Mouse (Mus musculus) kidney, embryonic 16.5 days (tissue): ENCODE measurements around the gene Supt5. TPM values are rescaled to one million over a fixed set of nuclear protein-coding genes. Genes with fewer than 3 reads are reported as not detected.

Source experiments
- ATAC-seq: fragments of 200-750 bp; cut with Nextera tagmentation; 2 replicates; pipeline ENCODE4 v1.8.0; 2017; ENCODE audit warnings: moderate TSS enrichment; ENCODE audit not compliant: low FRiP score, low TSS enrichment
- H3K27ac ChIP-seq: fragments of 300-500 bp; sonication (generic); 2 replicates; pipeline ENCODE4 v1.5.1; 2014; ENCODE audit warnings: low read length
- H3K27me3 ChIP-seq: fragments of 300-500 bp; sonication (generic); 2 replicates; pipeline ENCODE4 v1.6.1; 2014; ENCODE audit warnings: low read length, control low read depth, mixed read lengths; ENCODE audit not compliant: insufficient read depth
- H3K36me3 ChIP-seq: fragments of 300-500 bp; sonication (generic); 2 replicates; pipeline ENCODE4 v1.6.1; 2014; ENCODE audit warnings: low read length, control low read depth, mixed read lengths; ENCODE audit not compliant: insufficient read depth
- H3K4me1 ChIP-seq: fragments of 300-500 bp; sonication (generic); 2 replicates; pipeline ENCODE4 v1.6.1; 2014; ENCODE audit warnings: low read length, control low read depth, mixed read lengths; ENCODE audit not compliant: insufficient read depth
- H3K4me2 ChIP-seq: fragments of 300-500 bp; sonication (generic); replicated peaks from 2 replicates; pipeline ENCODE4 v1.6.1; 2014; ENCODE audit warnings: low read depth, low read length
- H3K4me3 ChIP-seq: fragments of 300-500 bp; sonication (generic); 2 replicates; pipeline ENCODE4 v1.5.1; 2014; ENCODE audit warnings: mild to moderate bottlenecking, low read length
- H3K9ac ChIP-seq: fragments of 300-500 bp; sonication (generic); replicated peaks from 2 replicates; pipeline ENCODE4 v1.6.1; 2014; ENCODE audit warnings: low read length
- H3K9me3 ChIP-seq: fragments of 300-500 bp; sonication (generic); 2 replicates; pipeline ENCODE4 v1.6.1; 2016; ENCODE audit warnings: low read length, control low read depth
- WGBS: fragments of 180-500 bp; shearing (Covaris S2); extraction: QIAGEN DNeasy Blood & Tissue Kit; methylation state at CpG from one replicate; pipeline ENCODE4 v1.1.7; 2014; 5-methylcytosine and 5-hydroxymethylcytosine counted together
- polyA plus RNA-seq: library from polyadenylated mRNA; unstranded; fragments of >200 nt; fragmentation: Nextera tagmentation; extraction: Ambion mirVana; gene quantifications from 2 replicates; pipeline ENCODE4 v1.2.1, GENCODE M21; 2015

Supt5 gene
- polyA plus RNA-seq, 1 experiment from 2014 or later: 106 TPM

DNA sequence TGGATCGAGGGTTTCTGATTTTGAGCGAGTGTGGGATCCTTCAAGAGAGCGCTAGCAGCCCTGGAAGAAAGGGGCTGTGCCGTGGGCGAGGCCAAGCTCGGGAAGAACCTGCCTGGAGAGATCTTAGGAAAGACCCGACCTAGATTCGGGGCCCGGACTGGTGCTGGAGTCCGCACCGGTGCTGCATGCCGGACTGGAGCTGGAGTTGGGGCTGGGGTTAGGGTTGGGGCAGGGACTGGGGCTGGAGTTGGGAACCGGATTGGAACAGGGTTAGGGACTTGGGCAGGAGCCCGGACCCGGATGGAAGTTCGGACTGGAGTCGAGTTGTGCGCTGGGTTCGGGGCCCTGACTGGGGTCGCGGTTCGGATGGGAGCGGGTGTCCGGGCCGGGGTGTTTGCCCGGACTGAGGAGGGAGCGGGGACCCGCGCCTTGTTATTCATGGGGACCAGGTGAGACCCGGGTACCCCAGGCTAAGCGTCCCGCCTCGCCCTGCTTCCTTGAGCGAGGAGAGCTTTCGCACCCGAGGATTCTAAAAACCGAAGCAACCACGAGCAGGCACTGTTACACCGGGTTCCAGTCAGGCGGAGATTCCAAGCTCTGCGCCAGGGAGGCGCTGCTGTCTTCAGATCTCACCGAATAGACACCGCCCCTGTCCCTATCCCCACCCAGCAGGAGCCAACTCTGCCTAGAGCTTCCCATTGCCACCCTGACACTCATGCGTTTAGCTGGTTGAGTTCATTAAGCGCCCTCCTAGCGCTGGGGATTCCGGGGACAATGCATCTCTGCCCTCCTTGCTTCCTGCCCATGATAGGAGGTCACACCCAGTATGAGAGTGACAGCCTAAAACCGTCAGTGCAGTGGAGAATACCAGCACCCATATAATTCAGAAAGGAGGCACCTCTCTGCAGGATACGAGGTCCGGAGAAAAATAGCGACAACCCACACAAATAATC, 47.6 kb downstream of the Supt5 start, which contains the start of gene Selenov:
Selenov (minus strand) TSS at position 549 of the 953 bp plus-strand sequence.
- H3K27ac ChIP-seq: no peak within 1 kb of the TSS
- H3K4me3 ChIP-seq: peak within 1 kb of the TSS; percentile 39
- peak within 1 kb of the TSS; percentile 45 for H3K9ac ChIP-seq
- H3K9me3 ChIP-seq: no peaks in the 10 kb centered on the region
- peak; percentile 75 for ATAC-seq
- under 1% methylated on average over 52 of the region's 52 CpGs for WGBS
- H3K4me1 ChIP-seq: peaks cover 11% of the 10 kb centered on the region
- peaks cover 75% of the 10 kb centered on the region for H3K27me3 ChIP-seq
- H3K4me2 ChIP-seq: peak within 1 kb of the TSS; percentile 56
- no peaks in the 10 kb centered on the region for H3K36me3 ChIP-seq

DNA sequence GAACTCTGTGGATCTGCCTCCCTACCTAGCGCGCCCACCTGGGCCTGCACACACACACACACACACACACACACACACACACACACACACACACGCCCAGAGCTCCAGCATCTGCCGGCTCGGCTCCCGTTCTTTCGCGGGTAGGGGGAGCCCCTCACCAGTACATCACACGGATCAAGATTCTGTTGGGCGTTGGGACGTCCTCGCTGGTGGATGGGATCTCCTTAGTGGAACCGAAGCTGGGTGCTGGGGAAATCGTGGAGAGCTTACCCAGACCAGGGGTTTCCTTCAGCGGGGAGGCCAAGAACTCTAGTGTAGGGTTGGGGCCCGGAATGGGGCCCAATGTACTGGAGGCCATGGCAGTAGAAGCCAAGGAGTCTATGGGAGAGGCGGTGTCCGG, 48.4 kb downstream of the Supt5 start:
- under 1% methylated on average over 18 of the region's 18 CpGs for WGBS
- Histone ChIP-seq H3K9me3 (no peaks in the 10 kb centered on the region), H3K27me3 (peaks cover 68% of the 10 kb centered on the region), H3K4me1 (peaks cover 11% of the 10 kb centered on the region), H3K4me3 (peak overlapping the region; percentile 39), H3K36me3 (no peaks in the 10 kb centered on the region), H3K27ac (no peak overlapping the region), H3K9ac (peak overlapping the region; percentile 12; the same call in 1 of the 2 replicates), H3K4me2 (peak overlapping the region; percentile 56)
- ATAC-seq: no peak

DNA sequence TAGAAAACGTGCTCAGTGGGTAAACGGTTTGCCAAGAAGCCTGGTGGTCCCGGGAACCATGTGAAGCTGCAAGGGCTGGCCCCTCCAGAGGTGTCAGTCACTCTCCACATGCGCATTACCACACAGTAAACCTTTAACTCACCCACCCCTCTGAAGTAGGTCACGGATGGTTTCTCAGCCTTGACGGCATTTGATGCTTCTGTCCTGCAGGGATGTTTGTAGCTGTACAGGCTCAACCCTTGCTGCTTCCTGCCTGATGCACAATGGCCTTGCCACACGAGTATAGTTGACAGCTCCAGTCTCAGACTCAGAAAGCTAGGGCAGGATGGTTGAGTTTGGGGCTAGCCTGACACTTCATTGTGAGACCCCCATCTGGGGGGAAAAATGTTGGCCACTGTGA, 57.9 kb downstream of the Supt5 start:
- no peak overlapping the region for H3K4me3 ChIP-seq
- 45% methylated on average over 7 of the region's 7 CpGs for WGBS
- no peak overlapping the region for H3K9ac ChIP-seq
- H3K36me3 ChIP-seq: no peaks in the 10 kb centered on the region
- H3K9me3 ChIP-seq: no peaks in the 10 kb centered on the region
- ATAC-seq: peak; percentile 74; the same call in 1 of the 2 replicates
- no peaks in the 10 kb centered on the region for H3K27me3 ChIP-seq
- H3K4me2 ChIP-seq: no peak overlapping the region
- no peak overlapping the region for H3K27ac ChIP-seq
- H3K4me1 ChIP-seq: peaks cover 8% of the 10 kb centered on the region; the same call in 1 of the 2 replicates

DNA sequence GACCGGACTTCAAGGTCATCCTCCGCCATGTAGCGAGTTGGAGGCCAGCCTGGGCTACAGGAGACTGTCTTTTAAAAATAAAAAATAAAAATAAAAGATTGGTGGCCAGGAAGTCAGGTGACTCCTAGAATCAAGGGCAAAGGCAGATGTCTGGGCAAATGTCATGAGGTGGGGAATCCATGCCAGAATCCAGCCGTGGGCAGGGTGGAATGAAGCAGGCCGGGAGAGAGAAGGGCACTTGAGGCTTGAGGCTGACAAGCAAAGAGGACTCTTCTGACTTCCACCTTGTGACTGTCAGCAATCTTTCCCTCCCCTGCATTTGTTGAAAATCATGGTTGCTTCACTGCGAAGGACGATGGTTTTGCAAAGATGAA, 60.3 kb downstream of the Supt5 start:
- H3K9me3 ChIP-seq: no peaks in the 10 kb centered on the region
- no peak for ATAC-seq
- H3K27me3 ChIP-seq: no peaks in the 10 kb centered on the region
- peak overlapping the region; percentile 59 for H3K4me3 ChIP-seq
- H3K4me2 ChIP-seq: peak overlapping the region; percentile 64
- H3K36me3 ChIP-seq: no peaks in the 10 kb centered on the region
- H3K27ac ChIP-seq: no peak overlapping the region
- WGBS: 82% methylated on average over 7 of the region's 7 CpGs
- H3K4me1 ChIP-seq: peaks cover 8% of the 10 kb centered on the region; the same call in 1 of the 2 replicates
- peak overlapping the region; percentile 81 for H3K9ac ChIP-seq

DNA sequence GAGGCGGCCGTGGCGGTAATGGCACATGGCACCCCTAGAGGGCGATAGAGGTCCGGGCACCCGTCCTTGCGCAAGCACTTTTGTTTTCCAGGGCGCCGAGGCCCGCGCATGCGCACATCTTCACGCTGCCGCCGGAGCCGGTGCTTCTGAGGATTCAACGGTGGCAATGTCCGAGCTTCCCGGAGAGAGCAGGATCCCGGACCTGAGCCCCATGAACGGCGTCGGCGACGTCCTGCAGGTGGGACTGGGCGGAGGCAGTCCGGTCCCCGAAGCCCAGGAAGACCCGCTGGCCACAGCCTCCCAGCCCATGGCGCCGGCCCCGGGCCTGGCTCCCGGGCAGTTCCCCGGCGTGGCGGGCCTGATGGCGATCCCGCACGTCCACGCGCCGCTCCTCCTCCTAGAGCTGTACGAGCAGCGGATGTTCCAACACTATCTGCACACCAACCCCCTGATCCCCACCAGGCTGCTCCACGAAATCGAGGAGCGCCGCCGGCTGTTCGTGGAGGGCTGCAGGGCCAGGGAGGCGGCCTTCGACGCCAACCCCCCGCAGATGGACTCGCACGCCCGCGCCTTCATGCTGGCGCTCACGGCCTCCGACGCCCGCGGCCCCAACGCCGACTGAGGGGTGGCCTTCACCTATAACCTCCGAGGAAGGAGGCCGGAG, 60.8 kb downstream of the Supt5 start, which contains the start of gene Eid2b:
Eid2b (plus strand) TSS at position 125 of the 664 bp plus-strand sequence.
- peak; percentile 78 for ATAC-seq
- WGBS: 2% methylated on average over 68 of the region's 68 CpGs
- peak within 1 kb of the TSS; percentile 64 for H3K4me2 ChIP-seq

DNA sequence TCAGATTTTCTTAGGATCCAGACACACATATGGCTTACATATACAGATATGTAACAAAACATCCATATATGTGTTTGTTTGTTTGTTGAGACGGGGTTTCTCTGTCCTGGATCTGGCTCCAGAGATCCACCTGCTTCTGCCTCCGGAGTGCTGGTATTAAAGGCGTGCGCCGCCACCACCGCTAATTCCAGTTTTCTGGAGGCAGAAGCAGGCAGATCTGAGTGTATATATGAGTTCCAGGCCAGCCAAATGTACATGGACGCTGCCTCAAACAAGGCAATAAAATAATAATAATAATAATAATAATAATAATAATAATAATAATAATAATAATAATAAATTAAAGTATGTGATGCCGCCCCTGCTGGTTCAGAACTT, 61.3 kb downstream of the Supt5 start:
- ATAC-seq: no peak
- Histone ChIP-seq H3K36me3 (peaks cover 4% of the 10 kb centered on the region; the same call in 1 of the 2 replicates), H3K4me3 (no peak overlapping the region), H3K9me3 (no peaks in the 10 kb centered on the region), H3K27me3 (no peaks in the 10 kb centered on the region), H3K27ac (no peak overlapping the region), H3K4me1 (peaks cover 8% of the 10 kb centered on the region; the same call in 1 of the 2 replicates), H3K4me2 (no peak overlapping the region), H3K9ac (no peak overlapping the region)
- WGBS: 58% methylated on average over 8 of the region's 8 CpGs

More for the DNA sequence above, 60.8 kb downstream of the Supt5 start, which contains the start of gene Eid2b:
- no peaks in the 10 kb centered on the region for H3K27me3 ChIP-seq
- H3K9me3 ChIP-seq: no peaks in the 10 kb centered on the region
- H3K4me1 ChIP-seq: peaks cover 8% of the 10 kb centered on the region; the same call in 1 of the 2 replicates
- peak within 1 kb of the TSS; percentile 59 for H3K4me3 ChIP-seq
- H3K27ac ChIP-seq: peak within 1 kb of the TSS; percentile 48; the same call in 1 of the 2 replicates
- peak within 1 kb of the TSS; percentile 81 for H3K9ac ChIP-seq
- H3K36me3 ChIP-seq: peaks cover 3% of the 10 kb centered on the region; the same call in 1 of the 2 replicates

DNA sequence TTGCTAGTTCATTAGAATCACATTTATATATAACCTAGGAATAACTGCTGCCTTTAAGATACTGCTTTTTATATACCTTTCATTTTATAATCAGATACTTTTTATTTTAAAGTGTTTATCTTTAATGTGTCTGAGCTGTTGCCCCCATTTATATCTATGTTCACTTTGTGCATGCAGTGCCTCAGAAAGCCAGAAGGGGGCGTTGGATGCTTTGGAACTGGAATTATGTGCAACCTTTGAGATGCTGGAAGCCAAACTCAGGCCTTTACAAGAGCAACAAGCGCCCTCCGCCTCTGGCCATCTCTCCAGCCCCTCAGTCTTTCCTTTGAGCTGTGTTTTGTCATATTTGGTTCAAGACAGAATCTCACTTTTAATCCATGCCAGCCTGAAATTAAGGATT, 66.8 kb downstream of the Supt5 start:
- no peak for ATAC-seq
- Histone ChIP-seq H3K4me1 (peaks cover 9% of the 10 kb centered on the region; the same call in 1 of the 2 replicates), H3K27me3 (no peaks in the 10 kb centered on the region), H3K27ac (no peak overlapping the region), H3K9me3 (peaks cover 4% of the 10 kb centered on the region; the same call in 1 of the 2 replicates), H3K36me3 (peaks cover 24% of the 10 kb centered on the region), H3K9ac (no peak overlapping the region), H3K4me2 (no peak overlapping the region), H3K4me3 (no peak overlapping the region)
- WGBS: 73% methylated on average over 3 of the region's 3 CpGs

DNA sequence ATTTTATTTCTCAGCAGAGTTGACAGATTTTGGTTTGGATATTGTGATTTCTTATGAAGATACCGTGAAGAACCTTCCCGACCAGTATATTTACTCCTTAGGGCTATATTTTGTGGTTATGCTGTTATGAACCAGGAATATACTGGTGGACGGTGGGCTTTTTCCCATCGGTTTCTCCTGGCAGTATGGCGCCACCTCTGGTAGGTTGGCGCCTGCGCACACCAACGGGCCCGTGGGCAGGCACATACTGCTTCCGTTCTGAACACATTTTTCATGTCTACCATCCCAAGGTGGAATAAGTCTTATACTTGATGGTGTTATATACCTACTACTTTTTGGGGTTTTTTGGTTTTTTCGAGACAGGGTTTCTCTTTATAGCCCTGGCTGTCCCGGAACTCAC, 69.2 kb downstream of the Supt5 start:
- 91% methylated on average over 12 of the region's 12 CpGs for WGBS
- Histone ChIP-seq H3K36me3 (peaks cover 24% of the 10 kb centered on the region), H3K9me3 (peaks cover 4% of the 10 kb centered on the region; the same call in 1 of the 2 replicates), H3K4me1 (peaks cover 9% of the 10 kb centered on the region; the same call in 1 of the 2 replicates), H3K27me3 (no peaks in the 10 kb centered on the region), H3K27ac (no peak overlapping the region), H3K4me3 (no peak overlapping the region), H3K4me2 (no peak overlapping the region), H3K9ac (no peak overlapping the region)
- ATAC-seq: no peak

DNA sequence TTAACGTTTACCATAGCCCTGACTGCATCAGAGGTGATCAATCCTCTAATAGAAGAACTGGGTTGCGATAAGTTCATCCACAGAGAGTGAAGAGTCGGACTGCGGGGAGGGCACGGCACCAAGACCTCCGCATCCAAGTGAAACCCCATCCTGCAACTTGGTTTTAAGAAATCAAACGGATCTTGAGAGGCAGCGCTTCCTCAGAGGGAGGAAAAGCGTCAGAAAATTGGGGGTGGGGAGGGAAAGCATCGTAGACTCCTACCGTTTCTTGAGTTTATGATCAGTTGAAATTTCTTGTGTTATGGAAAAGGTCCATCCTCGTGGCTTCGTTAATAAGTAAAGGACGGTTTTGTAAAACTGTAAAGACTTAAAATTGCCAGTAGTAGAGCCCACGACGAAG, 70.0 kb downstream of the Supt5 start:
- peak overlapping the region; percentile 75 for H3K4me2 ChIP-seq
- H3K9ac ChIP-seq: peak overlapping the region; percentile 99
- H3K4me3 ChIP-seq: peak overlapping the region; percentile 85
- ATAC-seq: no peak
- WGBS: 22% methylated on average over 16 of the region's 16 CpGs
- peak overlapping the region; percentile 90 for H3K27ac ChIP-seq
- no peaks in the 10 kb centered on the region for H3K27me3 ChIP-seq
- peaks cover 4% of the 10 kb centered on the region; the same call in 1 of the 2 replicates for H3K9me3 ChIP-seq
- H3K36me3 ChIP-seq: peaks cover 24% of the 10 kb centered on the region
- peaks cover 9% of the 10 kb centered on the region; the same call in 1 of the 2 replicates for H3K4me1 ChIP-seq
